Mouse (Mus musculus) CD8-positive naive resting alpha-beta T cell, adult 2 months (primary cell): ENCODE measurements around the gene Mcu.

Experiments
- DNase-seq, 2 experiments: peaks; one replicate each; pipeline ENCODE4 v3.0.0; 2022; ENCODE audit warnings: low read depth in 2 of 2, low spot score in 2 of 2

The Mcu gene

GRCm38 (mm10) chr10:59614141-59614540 lies 2.4 kb downstream of the Mcu start:
- no peak for DNase-seq

- DNase-seq, result no peak
These were observed 3.2 kb downstream of the Mcu start for GRCm38 (mm10) chr10:59613276-59613675.

- DNase-seq, result no peak
These were observed 11.5 kb downstream of the Mcu start for GRCm38 (mm10) chr10:59604879-59605464.

GRCm38 (mm10) chr10:59603843-59604242 lies 12.6 kb downstream of the Mcu start:
- DNase-seq, result no peak

- DNase-seq, result no peak
These were observed 13.6 kb downstream of the Mcu start for GRCm38 (mm10) chr10:59602891-59603290.

GRCm38 (mm10) chr10:59602043-59602442 lies 14.4 kb downstream of the Mcu start:
- no peak for DNase-seq

GRCm38 (mm10) chr10:59600516-59600915 lies 16.0 kb downstream of the Mcu start:
- no peak for DNase-seq

GRCm38 (mm10) chr10:59593826-59594570 lies 22.5 kb downstream of the Mcu start:
- no peak for DNase-seq

- no peak for DNase-seq
These were observed 25.9 kb downstream of the Mcu start for GRCm38 (mm10) chr10:59590606-59591005.

- DNase-seq, result no peak
These were observed 26.6 kb downstream of the Mcu start for GRCm38 (mm10) chr10:59589856-59590255.

- DNase-seq, result peak; percentile 11 to 32
These were observed 27.1 kb downstream of the Mcu start for GRCm38 (mm10) chr10:59589420-59589819.

- DNase-seq, result no peak
These were observed 28.4 kb downstream of the Mcu start for GRCm38 (mm10) chr10:59588135-59588534.

- DNase-seq, result no peak
These were observed 29.7 kb downstream of the Mcu start for GRCm38 (mm10) chr10:59586821-59587220.

GRCm38 (mm10) chr10:59585621-59586020 lies 30.9 kb downstream of the Mcu start:
- DNase-seq, result no peak

- no peak for DNase-seq
These were observed 34.5 kb downstream of the Mcu start for GRCm38 (mm10) chr10:59581826-59582543.

GRCm38 (mm10) chr10:59580593-59581149 lies 35.8 kb downstream of the Mcu start:
- no peak for DNase-seq

- no peak for DNase-seq
These were observed 36.8 kb downstream of the Mcu start for GRCm38 (mm10) chr10:59579645-59580044.

GRCm38 (mm10) chr10:59577871-59578801 lies 38.4 kb downstream of the Mcu start:
- DNase-seq, result peak; percentile 1 to 3

- no peak for DNase-seq
These were observed 40.2 kb downstream of the Mcu start for GRCm38 (mm10) chr10:59576305-59576704.

GRCm38 (mm10) chr10:59571964-59572363 lies 44.5 kb downstream of the Mcu start:
- DNase-seq, result no peak

GRCm38 (mm10) chr10:59571273-59571672 lies 45.2 kb downstream of the Mcu start:
- no peak for DNase-seq
